Mouse (Mus musculus) forebrain, postnatal 0 days (tissue): ENCODE results near the gene Arhgef7. TPM values are rescaled to one million over a fixed set of nuclear protein-coding genes. Genes with fewer than 3 reads are reported as not detected.

Experiments used
- ATAC-seq: fragments of 200-750 bp; cut with Nextera tagmentation; 2 replicates; pipeline ENCODE4 v1.8.0; 2017; ENCODE audit warnings: mild to moderate bottlenecking, moderate library complexity
- DNase-seq: peaks from one replicate; pipeline ENCODE4 v3.0.0-alpha.2; 2015
- H3K27ac ChIP-seq: fragments of 300-500 bp; sonication (generic); 2 replicates; pipeline ENCODE4 v1.5.1; 2014; ENCODE audit warnings: low read depth, mild to moderate bottlenecking, antibody characterized with exemption, low read length, moderate library complexity, mixed read lengths
- H3K27me3 ChIP-seq: fragments of 300-500 bp; sonication (generic); 2 replicates; pipeline ENCODE4 v1.6.1; 2014; ENCODE audit warnings: mild to moderate bottlenecking, low read length, mixed read lengths; ENCODE audit not compliant: insufficient read depth
- H3K36me3 ChIP-seq: fragments of 300-500 bp; sonication (generic); 2 replicates; pipeline ENCODE4 v1.6.1; 2014; ENCODE audit warnings: mild to moderate bottlenecking, moderate library complexity; ENCODE audit not compliant: insufficient read depth
- H3K4me1 ChIP-seq: fragments of 300-500 bp; sonication (generic); 2 replicates; pipeline ENCODE4 v1.6.1; 2014; ENCODE audit warnings: antibody characterized with exemption; ENCODE audit not compliant: insufficient read depth
- H3K4me2 ChIP-seq: fragments of 300-500 bp; sonication (generic); 2 replicates; pipeline ENCODE4 v1.6.1; 2014; ENCODE audit warnings: low read depth, mild to moderate bottlenecking, moderate library complexity
- H3K4me3 ChIP-seq: fragments of 300-500 bp; sonication (generic); 2 replicates; pipeline ENCODE4 v1.5.1; 2014; ENCODE audit warnings: low read depth, low read length, mixed read lengths
- H3K9ac ChIP-seq: fragments of 300-500 bp; sonication (generic); 2 replicates; pipeline ENCODE4 v1.6.1; 2014; ENCODE audit warnings: mild to moderate bottlenecking
- H3K9me3 ChIP-seq: fragments of 300-500 bp; sonication (generic); 2 replicates; pipeline ENCODE4 v1.6.1; 2016; ENCODE audit warnings: low read length
- CTCF ChIP-seq: sonication (generic); IDR thresholded peaks from 2 replicates; pipeline ENCODE4 v1.5.1; 2016; ENCODE audit warnings: antibody characterized with exemption, control low read depth, low read depth
- WGBS: fragments of 180-500 bp; shearing (Covaris S2); extraction: QIAGEN DNeasy Blood & Tissue Kit; methylation state at CpG from one replicate; pipeline ENCODE4 v1.1.7; 2014; 5-methylcytosine and 5-hydroxymethylcytosine counted together
- polyA plus RNA-seq: library from polyadenylated mRNA; unstranded; fragments of >200 nt; fragmentation: Nextera tagmentation; extraction: Ambion mirVana; gene quantifications from 2 replicates; pipeline ENCODE4 v1.2.1, GENCODE M21; 2015
- total RNA-seq: library from RNA; depleted of rRNA; stranded (reverse); fragments of >200 nt; gene quantifications from 2 replicates; pipeline ENCODE4 v1.2.3, GENCODE M21; 2014; rRNA removed

Gene Arhgef7
- total RNA-seq (100 and 114 TPM in 2 replicates), polyA plus RNA-seq (50.3 and 59.5 TPM in 2 replicates)

DNA sequence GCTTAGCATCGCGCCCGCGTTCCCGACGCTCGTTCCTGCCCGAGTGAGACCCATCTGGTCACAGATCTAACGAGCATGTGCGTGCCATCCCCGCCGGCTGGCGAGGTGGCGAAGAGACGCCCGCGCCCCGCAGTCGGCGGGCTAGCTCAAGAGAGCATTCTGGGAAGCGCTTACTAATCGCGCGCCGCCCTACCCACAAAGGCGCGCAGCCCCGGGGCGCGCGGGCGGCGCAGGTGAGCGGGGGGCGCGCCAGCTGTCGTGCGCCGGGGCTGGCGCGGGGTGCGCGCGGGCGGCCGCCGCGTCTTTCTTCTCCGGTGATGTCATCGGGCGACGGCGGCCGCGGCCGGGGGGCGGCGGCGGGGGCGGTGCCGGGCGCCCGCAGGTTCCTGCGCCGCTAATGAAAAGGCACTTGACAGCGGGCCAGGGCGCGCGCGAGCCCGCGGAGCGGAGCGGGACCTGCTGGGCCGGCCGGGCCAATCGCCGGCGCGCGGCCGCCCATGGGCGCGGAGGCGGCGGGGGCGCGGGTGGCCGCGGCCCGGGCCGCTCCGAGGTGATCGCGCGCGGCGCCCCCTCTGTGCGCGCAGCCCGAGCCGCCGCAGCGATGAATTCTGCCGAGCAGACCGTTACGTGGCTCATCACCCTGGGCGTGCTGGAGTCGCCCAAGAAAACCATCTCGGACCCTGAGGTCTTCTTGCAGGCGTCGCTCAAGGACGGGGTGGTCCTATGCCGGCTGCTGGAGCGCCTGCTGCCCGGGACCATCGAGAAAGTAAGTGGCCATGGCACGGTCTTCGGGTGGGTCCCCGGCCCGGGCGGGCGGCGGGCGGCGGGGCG is at the start of gene Arhgef7:
Gene Arhgef7 (plus strand): TSS at position 71 of the 831 bp plus-strand sequence.
- peak; percentile 91 for ATAC-seq
- Histone ChIP-seq H3K4me1 (peaks cover 27% of the 10 kb centered on the region), H3K36me3 (no peaks in the 10 kb centered on the region), H3K27me3 (no peaks in the 10 kb centered on the region), H3K9ac (peak within 1 kb of the TSS; percentile 99), H3K4me3 (peak within 1 kb of the TSS; percentile 67), H3K27ac (peak within 1 kb of the TSS; percentile 100), H3K9me3 (no peaks in the 10 kb centered on the region), H3K4me2 (peak within 1 kb of the TSS; percentile 58)
- DNase-seq, result peak; percentile 96
- under 1% methylated on average over 118 of the region's 127 CpGs for WGBS
- TF ChIP-seq CTCF, result peak; percentile 23; the same call in 1 of the 2 replicates

DNA sequence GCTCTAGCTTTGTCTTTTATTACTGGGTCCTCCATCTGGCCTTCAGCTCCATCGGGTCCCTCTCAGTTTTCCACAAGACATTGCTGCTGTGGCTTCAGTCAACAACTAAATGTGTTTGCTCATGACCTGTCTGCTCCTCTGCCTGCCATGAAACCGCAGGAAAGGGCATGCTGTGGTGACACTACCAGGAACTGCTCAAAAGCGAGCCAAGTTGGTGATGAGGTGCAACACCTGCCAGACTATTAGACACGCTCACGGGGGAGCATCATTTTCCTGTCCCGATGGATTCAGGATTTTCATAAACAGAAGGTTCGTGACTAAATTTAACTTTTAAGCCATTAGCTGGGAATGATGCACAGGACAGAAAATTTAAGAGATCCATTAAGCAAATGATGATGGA is 43.0 kb upstream of the Arhgef7 start:
- DNase-seq, result no peak
- Histone ChIP-seq H3K4me1 (no peaks in the 10 kb centered on the region), H3K27me3 (no peaks in the 10 kb centered on the region), H3K36me3 (no peaks in the 10 kb centered on the region), H3K9me3 (no peaks in the 10 kb centered on the region), H3K4me3 (no peak overlapping the region), H3K27ac (no peak overlapping the region), H3K9ac (no peak overlapping the region), H3K4me2 (no peak overlapping the region)
- ATAC-seq, result no peak
- TF ChIP-seq CTCF, result no peak
- 89% methylated on average over 7 of the region's 7 CpGs for WGBS

DNA sequence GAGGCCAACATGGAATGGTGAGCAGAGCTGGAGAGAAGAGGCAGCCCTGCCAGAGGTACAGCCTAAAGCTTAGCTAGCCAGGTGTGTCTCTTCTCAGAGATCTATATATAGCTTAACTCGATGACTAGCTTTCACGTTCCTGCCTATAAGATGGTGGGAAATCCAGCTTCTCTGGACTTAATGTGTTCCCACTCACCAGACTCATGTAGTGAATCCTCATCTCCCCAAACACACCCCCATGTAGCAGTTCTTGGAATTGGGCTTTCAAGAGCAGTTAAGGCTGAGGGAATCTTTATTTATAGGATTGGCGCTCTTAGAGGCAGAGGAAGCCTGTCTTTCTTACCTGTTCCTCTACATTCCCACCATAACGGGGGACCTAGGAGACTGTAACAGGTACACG is 40.3 kb upstream of the Arhgef7 start:
- WGBS, result 92% methylated on average over 5 of the region's 5 CpGs

DNA sequence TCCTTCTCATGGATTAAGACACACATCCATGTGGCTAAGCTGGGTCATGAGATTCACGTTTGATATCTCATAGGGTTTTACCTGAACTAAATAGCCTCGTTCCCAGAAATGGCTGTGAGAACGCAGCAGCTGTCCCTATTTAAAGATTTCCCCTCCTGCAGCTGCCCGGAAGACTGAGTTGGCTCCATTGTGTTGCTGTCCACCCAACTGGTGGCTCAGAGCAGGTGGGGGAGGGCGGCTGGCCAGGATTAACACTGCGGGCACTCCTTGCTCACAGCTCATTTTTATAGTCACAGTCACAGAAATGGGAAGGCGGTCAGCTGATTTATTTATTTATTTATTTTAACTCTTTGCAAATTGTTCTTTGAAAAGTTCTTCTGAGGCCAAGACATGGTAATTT is 37.6 kb upstream of the Arhgef7 start:
- ATAC-seq (no peak), DNase-seq (no peak)
- Histone ChIP-seq H3K27me3 (no peaks in the 10 kb centered on the region), H3K27ac (no peak overlapping the region), H3K4me1 (no peaks in the 10 kb centered on the region), H3K36me3 (no peaks in the 10 kb centered on the region), H3K9me3 (no peaks in the 10 kb centered on the region), H3K4me3 (no peak overlapping the region), H3K9ac (no peak overlapping the region), H3K4me2 (no peak overlapping the region)
- TF ChIP-seq CTCF, result no peak
- 33% methylated on average over 7 of the region's 7 CpGs for WGBS

More for the DNA sequence above, 40.3 kb upstream of the Arhgef7 start:
- DNase-seq, result no peak
- ATAC-seq, result no peak
- Histone ChIP-seq H3K9me3 (no peaks in the 10 kb centered on the region), H3K9ac (no peak overlapping the region), H3K27me3 (no peaks in the 10 kb centered on the region), H3K27ac (no peak overlapping the region), H3K4me2 (no peak overlapping the region), H3K4me3 (no peak overlapping the region), H3K4me1 (no peaks in the 10 kb centered on the region), H3K36me3 (no peaks in the 10 kb centered on the region)
- TF ChIP-seq CTCF, result no peak

DNA sequence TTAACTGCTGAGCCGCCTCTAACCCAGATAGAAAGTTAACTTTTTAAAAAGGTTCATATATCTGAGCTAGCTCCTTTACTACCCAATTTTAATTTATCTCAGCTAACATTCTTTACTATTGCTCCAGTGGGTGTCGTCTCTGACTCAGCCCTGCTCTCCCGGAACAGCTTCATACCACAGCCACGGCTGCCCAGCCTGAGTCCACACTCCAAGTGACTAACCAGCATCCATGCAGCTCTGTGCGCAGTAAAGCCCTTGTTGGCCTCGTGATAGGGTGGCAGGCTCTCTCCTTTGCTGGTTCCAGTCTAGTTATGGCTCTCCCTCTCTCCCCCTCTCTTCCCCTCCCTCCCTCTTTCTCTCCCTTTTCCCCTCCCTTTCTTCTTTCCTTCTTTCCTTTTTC is 36.2 kb upstream of the Arhgef7 start:
- Histone ChIP-seq H3K4me3 (no peak overlapping the region), H3K27me3 (no peaks in the 10 kb centered on the region), H3K9ac (no peak overlapping the region), H3K27ac (no peak overlapping the region), H3K4me2 (no peak overlapping the region), H3K36me3 (no peaks in the 10 kb centered on the region), H3K9me3 (no peaks in the 10 kb centered on the region), H3K4me1 (no peaks in the 10 kb centered on the region)
- no peak for TF ChIP-seq CTCF
- ATAC-seq, result no peak
- WGBS, result 88% methylated on average over 6 of the region's 6 CpGs
- no peak for DNase-seq

DNA sequence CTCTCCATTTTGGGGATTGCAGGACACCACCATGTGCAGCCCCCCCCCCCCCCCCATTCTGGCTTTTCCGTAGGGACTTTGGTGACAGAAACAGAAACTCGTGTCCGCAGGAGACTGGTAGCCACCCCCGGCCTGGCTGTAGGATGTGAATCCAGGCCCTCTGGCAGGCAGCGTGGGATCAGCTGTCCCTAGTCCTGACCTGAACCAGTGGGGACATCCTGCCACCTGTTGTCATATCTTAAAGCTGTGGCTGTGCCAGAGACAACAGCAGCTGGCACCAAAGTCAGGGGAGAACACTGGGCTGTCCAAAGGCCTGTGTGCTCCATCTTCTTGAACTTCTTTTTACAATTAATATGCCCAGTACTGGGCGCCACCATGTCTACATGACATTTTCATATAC is 35.8 kb upstream of the Arhgef7 start:
- DNase-seq (no peak), ATAC-seq (no peak)
- H3K4me1 ChIP-seq, result no peaks in the 10 kb centered on the region
- 92% methylated on average over 6 of the region's 6 CpGs for WGBS
- H3K9me3 ChIP-seq, result no peaks in the 10 kb centered on the region
- H3K36me3 ChIP-seq, result no peaks in the 10 kb centered on the region
- H3K27me3 ChIP-seq, result no peaks in the 10 kb centered on the region
- no peak overlapping the region for H3K4me2 ChIP-seq
- H3K27ac ChIP-seq, result no peak overlapping the region
- no peak for TF ChIP-seq CTCF
- no peak overlapping the region for H3K9ac ChIP-seq
- no peak overlapping the region for H3K4me3 ChIP-seq

DNA sequence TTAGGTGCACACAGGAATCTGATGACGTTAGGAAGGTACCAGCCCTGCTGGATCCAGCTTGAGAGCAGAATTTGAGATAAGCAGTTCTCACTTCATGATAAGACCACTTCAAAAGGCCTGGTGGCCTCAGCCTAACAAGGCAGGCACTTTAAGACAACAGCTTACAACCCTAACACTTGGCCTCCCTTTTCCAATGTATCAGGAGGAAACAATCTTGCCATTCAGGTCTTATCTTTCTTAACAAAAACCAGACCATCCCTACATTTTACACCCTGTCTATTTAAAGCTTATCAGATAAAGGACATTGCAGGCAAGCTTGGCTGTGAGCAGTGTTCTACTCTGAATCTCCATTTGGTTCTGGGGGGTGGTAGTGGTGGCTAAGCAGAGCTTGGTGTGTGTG is 35.1 kb upstream of the Arhgef7 start:
- WGBS, result 81% methylated on average over 1 of the region's 1 CpGs
- DNase-seq (no peak), ATAC-seq (no peak)
- Histone ChIP-seq H3K4me1 (no peaks in the 10 kb centered on the region), H3K4me3 (no peak overlapping the region), H3K9ac (no peak overlapping the region), H3K27ac (no peak overlapping the region), H3K4me2 (no peak overlapping the region), H3K9me3 (no peaks in the 10 kb centered on the region), H3K36me3 (no peaks in the 10 kb centered on the region), H3K27me3 (no peaks in the 10 kb centered on the region)
- no peak for TF ChIP-seq CTCF
